Mouse (Mus musculus) brain, embryonic 14.5 days (tissue): ENCODE measurements around the gene Vars.

Experiments used
- CTCF ChIP-seq: fragments of 200-500 bp; IDR thresholded peaks from 2 replicates; pipeline ENCODE4 v1.5.1; 2012; ENCODE audit warnings: inconsistent platforms, mild to moderate bottlenecking, moderate library complexity, borderline replicate concordance; ENCODE audit not compliant: insufficient read depth, insufficient read length; ENCODE audit errors: extremely low read depth
- POLR2A ChIP-seq: fragments of 200-500 bp; IDR thresholded peaks from 2 replicates; pipeline ENCODE4 v1.6.1; 2012; ENCODE audit warnings: mild to moderate bottlenecking, inconsistent platforms, borderline replicate concordance; ENCODE audit not compliant: poor library complexity, insufficient read depth, insufficient read length, severe bottlenecking; ENCODE audit errors: extremely low read depth

- TF ChIP-seq POLR2A (no peak), CTCF (no peak)
Observed at GRCm38 (mm10) chr17:35028315-35028714, 27.5 kb downstream of the Vars start.
